Mouse (Mus musculus) bone marrow, adult 2 months (tissue): ENCODE results near the gene Lingo4. TPM values are rescaled to one million over a fixed set of nuclear protein-coding genes. Genes with fewer than 3 reads are reported as not detected.

Source experiments
- H3K27ac ChIP-seq: fragments of 200-500 bp; 2 replicates; pipeline ENCODE4 v1.5.1; 2012; ENCODE audit warnings: low read depth, mild to moderate bottlenecking, control low read depth, inconsistent platforms, low read length; ENCODE audit not compliant: control insufficient read depth, poor library complexity, insufficient read depth
- H3K4me1 ChIP-seq: fragments of 200-500 bp; 2 replicates; pipeline ENCODE4 v1.6.1; 2011; ENCODE audit warnings: low read length; ENCODE audit not compliant: control insufficient read depth, insufficient read depth
- H3K4me3 ChIP-seq: fragments of 200-500 bp; replicated peaks from 2 replicates; pipeline ENCODE3; 2011; ENCODE audit warnings: mild to moderate bottlenecking, low read depth, low read length, control low read depth; ENCODE audit not compliant: control insufficient read depth
- CTCF ChIP-seq: fragments of 200-500 bp; IDR thresholded peaks from 2 replicates; pipeline ENCODE4 v1.5.1; 2011; ENCODE audit warnings: low read length, control low read depth; ENCODE audit not compliant: control insufficient read depth, insufficient read depth
- POLR2A ChIP-seq: fragments of 200-500 bp; IDR thresholded peaks from 2 replicates; pipeline ENCODE4 v1.6.1; 2011; ENCODE audit warnings: low read depth, mild to moderate bottlenecking, control low read depth, low read length, borderline replicate concordance; ENCODE audit not compliant: control insufficient read depth
- WGBS: fragments of 180-500 bp; shearing (Covaris S2); methylation state at CpG from one replicate; pipeline ENCODE4 v1.1.7; 2018; 5-methylcytosine and 5-hydroxymethylcytosine counted together
- polyA plus RNA-seq: library from polyadenylated mRNA; stranded (reverse); fragments of >200 nt; gene quantifications from 2 replicates; pipeline ENCODE4 v1.2.4, GENCODE M21; 2011; ENCODE audit warnings: low replicate concordance; ENCODE audit not compliant: missing spikeins, insufficient read depth, insufficient read length

Lingo4 gene
- polyA plus RNA-seq, 1 experiment: 1.2 TPM

DNA sequence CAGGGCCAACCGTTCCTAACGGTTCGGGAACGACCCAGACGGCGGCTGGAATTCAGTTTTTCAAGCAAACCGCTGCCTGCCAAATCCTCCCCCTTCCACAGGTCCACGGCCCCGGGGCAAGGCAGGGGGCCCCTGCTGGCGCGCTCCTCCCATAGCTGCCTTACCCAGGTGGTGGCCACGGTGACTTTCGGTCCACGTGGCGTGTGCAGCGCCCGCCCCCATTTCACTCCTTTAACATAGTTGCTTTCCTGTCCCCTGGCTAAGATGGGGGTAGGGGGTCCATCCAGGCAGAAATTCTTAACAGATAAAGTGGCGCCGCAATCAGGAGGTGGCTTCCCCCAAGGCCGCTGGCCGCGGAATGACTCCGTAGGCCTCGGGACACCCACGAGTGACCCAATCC, 14.2 kb downstream of the Lingo4 start:
- WGBS: 6% methylated on average over 25 of the region's 25 CpGs
- TF ChIP-seq CTCF (no peak), POLR2A (no peak)
- Histone ChIP-seq H3K4me1 (no peaks in the 10 kb centered on the region), H3K27ac (peak overlapping the region; percentile 14; the same call in 1 of the 2 replicates), H3K4me3 (peak overlapping the region; percentile 50)

DNA sequence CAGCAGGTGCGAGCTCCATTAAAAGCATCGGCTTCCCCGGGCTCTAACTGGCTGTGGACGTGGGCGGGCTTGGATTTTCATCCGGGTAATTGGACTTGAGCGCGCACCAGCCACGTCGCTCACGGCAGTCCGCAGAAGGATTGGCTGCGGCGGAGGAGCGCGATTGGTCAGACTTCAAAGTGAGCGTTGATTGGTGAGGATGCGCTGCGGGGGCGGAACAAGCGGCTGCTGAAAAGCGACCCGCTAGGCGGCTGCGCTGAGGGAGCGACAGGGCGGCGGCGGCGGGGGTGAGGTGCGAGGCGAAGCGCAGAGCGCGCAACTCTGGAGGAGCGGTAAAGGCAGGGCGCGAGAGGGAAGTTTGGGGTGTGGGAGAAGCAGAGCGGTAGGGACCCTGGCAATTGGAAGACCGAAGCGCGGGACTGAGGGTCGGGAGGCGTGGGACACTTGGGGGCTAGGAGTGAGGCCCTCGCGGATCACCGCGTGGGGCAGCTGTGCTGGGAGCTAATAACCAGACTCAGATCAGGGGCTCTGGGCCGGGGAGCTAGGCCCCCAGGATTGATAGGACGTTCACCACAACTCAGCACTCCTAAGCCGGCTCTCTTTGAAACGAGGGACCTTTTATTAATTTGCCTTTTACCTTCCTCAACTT, 14.8 kb downstream of the Lingo4 start, which contains the start of gene Tdrkh:
Gene Tdrkh, plus strand, starts transcription at position 243 of the 649 bp plus-strand sequence.
- WGBS: 6% methylated on average over 52 of the region's 52 CpGs
- Histone ChIP-seq H3K4me3 (peak within 1 kb of the TSS; percentile 50), H3K27ac (peak within 1 kb of the TSS; percentile 14; the same call in 1 of the 2 replicates), H3K4me1 (no peaks in the 10 kb centered on the region)
- TF ChIP-seq POLR2A (peak; percentile 38; the same call in 1 of the 2 replicates), CTCF (no peak)

DNA sequence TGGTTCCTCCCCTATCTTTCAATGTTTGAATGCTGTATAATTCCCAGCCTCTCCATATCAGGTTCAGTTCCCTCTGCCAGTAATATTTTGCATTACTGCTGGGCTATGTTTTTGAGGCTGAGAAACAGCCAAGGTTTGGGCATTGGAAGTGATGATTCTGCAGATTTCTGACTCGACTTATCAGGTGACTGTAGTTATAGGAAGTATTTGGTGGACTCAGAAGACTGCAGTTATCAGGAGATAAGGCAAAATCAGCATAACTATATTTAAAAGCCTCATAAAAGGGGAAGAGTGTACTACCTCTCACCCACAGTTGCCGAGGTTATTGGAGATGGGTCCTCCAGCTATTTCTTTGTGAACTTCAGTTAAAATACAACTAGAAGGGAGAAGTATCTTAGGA, 32.7 kb downstream of the Lingo4 start:
- Histone ChIP-seq H3K27ac (no peak overlapping the region), H3K4me3 (no peak overlapping the region), H3K4me1 (no peaks in the 10 kb centered on the region)
- WGBS: 11% methylated on average over 2 of the region's 2 CpGs
- TF ChIP-seq CTCF (no peak), POLR2A (no peak)

DNA sequence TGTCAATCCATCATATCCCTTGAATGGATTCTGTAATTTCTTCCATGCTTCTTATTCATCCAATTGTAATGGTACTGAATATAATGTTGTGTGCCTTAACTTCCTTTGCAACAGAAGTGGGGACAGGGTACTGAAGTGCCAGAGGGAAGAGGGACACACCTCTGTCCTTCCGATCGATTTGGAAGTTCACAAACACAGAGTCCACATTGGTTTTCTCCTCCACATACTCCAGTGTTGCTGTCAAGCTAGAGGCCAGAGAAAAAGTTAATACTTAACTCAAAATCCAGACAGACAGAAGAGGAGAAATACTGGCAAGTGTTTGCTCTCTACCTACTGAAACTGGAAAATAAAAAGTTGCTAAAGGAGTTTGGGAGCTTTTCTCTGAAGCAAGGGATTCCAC, 36.0 kb downstream of the Lingo4 start:
- no peak overlapping the region for H3K4me3 ChIP-seq
- TF ChIP-seq CTCF: no peak
- no peak for TF ChIP-seq POLR2A
- WGBS: 75% methylated on average over 2 of the region's 2 CpGs
- H3K4me1 ChIP-seq: no peaks in the 10 kb centered on the region
- H3K27ac ChIP-seq: no peak overlapping the region

DNA sequence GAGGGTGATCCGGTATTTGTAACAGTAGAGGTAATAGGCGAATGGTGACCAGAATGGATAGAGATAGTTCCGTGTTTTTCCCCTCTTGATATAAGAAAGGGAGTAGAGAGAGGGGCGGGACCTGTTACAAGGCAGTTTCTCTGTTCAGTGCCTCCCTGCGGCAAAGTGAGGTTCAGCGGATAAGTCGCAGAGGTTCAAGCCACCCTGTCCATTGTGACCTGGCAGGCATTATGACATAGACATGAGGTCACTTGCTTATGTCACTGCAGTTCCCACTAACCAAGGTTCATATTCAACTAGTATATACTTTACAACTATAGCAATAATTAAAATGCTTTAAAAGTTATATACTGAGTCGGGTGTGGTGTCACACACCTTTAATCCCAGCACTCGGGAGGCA, 38.1 kb downstream of the Lingo4 start:
- Histone ChIP-seq H3K4me1 (no peaks in the 10 kb centered on the region), H3K4me3 (no peak overlapping the region), H3K27ac (no peak overlapping the region)
- TF ChIP-seq POLR2A: no peak
- no peak for TF ChIP-seq CTCF
- 87% methylated on average over 9 of the region's 9 CpGs for WGBS

DNA sequence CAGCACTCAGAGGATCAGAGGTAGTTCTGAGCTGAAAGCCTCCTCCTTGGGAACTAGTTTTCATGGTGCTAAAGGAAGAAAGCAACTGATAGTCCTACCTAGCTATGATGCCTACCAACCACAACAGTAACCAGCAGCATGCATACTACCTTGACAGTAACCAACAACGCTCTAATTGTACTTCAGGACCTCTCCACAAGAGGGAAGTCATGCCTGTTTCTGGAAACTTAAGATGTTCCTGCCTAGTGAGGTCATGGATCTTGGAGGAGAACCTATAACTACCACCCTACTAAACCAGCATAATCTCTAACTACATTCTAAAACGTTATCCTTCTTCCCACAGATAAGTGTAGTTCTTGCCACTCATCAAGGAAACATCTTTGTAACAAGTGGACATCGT, 42.9 kb downstream of the Lingo4 start:
- 37% methylated on average over 3 of the region's 3 CpGs for WGBS
- no peak overlapping the region for H3K27ac ChIP-seq
- H3K4me3 ChIP-seq: no peak overlapping the region
- H3K4me1 ChIP-seq: no peaks in the 10 kb centered on the region; the same call in 1 of the 2 replicates
- no peak for TF ChIP-seq POLR2A
- no peak for TF ChIP-seq CTCF

DNA sequence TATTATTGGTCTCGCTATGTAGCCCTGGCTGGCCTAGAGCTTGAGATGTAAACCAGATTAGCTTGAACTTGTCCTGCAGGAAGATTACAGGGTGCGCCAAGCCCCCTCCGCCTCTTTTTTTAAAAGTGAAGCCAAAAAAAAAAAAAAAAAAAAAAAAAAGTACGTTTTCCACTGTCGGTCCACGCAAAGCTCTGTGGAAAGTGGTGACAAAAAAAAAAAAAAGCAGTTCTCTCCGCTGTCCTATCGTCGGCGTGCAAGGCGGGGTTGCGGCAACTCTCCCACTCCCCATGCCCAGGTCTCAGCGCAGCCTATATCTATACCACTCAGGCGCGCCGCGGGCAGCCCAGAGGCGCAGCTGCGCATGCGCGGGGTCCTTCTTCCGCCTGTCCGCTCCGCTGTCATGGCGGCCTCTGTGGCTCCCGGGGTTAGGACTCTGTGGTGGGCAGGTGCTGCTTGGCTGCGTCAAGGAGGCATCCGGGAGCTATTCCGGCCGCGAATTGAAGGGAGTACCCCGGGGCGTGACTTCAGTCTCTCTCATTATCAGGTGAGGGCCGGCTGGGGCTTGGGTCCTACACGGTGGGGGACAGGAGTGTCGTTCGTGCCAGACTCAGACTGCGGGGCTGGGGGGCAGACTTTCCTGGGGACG, 44.8 kb downstream of the Lingo4 start, which contains the start of gene Mrpl9:
Gene Mrpl9, plus strand, starts transcription at position 368 of the 646 bp plus-strand sequence.
- under 1% methylated on average over 39 of the region's 39 CpGs for WGBS
- H3K4me3 ChIP-seq: peak within 1 kb of the TSS; percentile 97
- H3K27ac ChIP-seq: peak within 1 kb of the TSS; percentile 69; the same call in 1 of the 2 replicates
- no peak for TF ChIP-seq CTCF
- peak; percentile 89; the same call in 1 of the 2 replicates for TF ChIP-seq POLR2A
- H3K4me1 ChIP-seq: no peaks in the 10 kb centered on the region; the same call in 1 of the 2 replicates

DNA sequence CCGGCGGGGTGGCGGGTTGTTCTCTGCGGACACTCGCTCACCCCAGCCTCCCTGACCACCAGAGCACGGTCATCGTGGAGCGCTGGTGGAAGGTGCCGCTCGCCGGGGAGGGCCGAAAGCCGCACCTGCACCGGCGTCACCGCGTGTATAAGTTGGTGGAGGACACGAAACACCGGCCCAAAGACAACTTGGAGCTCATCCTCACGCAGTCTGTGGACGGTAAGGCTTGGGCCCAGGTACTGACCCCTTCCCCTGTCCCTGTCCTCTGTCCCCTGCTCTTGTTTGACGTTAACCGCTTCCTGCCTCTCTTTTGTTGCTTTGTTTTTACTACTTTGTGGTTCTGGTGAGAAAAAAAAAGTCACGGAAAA, 45.3 kb downstream of the Lingo4 start, which contains the start of gene Oaz3:
Gene Oaz3, minus strand, starts transcription at position 319 of the 368 bp plus-strand sequence.
- peak within 1 kb of the TSS; percentile 69; the same call in 1 of the 2 replicates for H3K27ac ChIP-seq
- peak within 1 kb of the TSS; percentile 97 for H3K4me3 ChIP-seq
- WGBS: under 1% methylated on average over 24 of the region's 24 CpGs
- no peaks in the 10 kb centered on the region; the same call in 1 of the 2 replicates for H3K4me1 ChIP-seq
- TF ChIP-seq POLR2A: no peak

DNA sequence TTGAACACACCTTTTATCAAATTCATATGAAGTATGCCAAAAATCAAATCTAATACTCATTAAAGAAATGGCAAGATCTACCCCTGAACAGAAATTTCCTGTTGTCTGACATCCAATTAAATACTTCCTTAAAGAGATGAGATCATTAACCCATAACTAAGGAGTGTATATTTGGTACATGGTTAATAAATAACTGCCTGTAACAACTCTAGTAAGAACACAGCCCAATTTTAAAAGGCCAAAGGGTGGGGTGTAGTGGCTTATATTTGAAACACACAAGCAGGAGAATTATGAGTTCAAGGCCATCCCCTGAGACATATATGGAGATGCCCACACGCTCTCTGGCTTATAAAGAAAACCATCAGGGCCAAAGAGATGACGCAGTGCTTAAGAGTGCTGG, 51.1 kb downstream of the Lingo4 start:
- 84% methylated on average over 2 of the region's 2 CpGs for WGBS
- H3K27ac ChIP-seq: no peak overlapping the region
- H3K4me3 ChIP-seq: no peak overlapping the region
- H3K4me1 ChIP-seq: no peaks in the 10 kb centered on the region; the same call in 1 of the 2 replicates
- TF ChIP-seq POLR2A (no peak), CTCF (no peak)

Other genes starting within 250 kb of the Lingo4 start
- gene Gm10696, start 220.3 kb upstream of the Lingo4 start, polyA plus RNA-seq: not detected in 2 replicates
- gene Gm5286, start 201.8 kb upstream of the Lingo4 start, polyA plus RNA-seq: not detected in 2 replicates
- gene Gm4778, start 134.5 kb upstream of the Lingo4 start, polyA plus RNA-seq: not detected in 2 replicates
- gene Them4, start 88.4 kb upstream of the Lingo4 start, polyA plus RNA-seq: 0.74 and 2.3 TPM in 2 replicates
- not detected in 2 replicates for gene Them5, start 56.4 kb upstream of the Lingo4 start, polyA plus RNA-seq
- not detected in 2 replicates for gene C2cd4d, start 36.1 kb upstream of the Lingo4 start, polyA plus RNA-seq
- 0.54 and 0.57 TPM in 2 replicates for gene Rorc, start 25.7 kb upstream of the Lingo4 start, polyA plus RNA-seq
- 3.4 TPM in 2 replicates for gene Tdrkh, start 14.8 kb downstream of the Lingo4 start, polyA plus RNA-seq
- gene Mrpl9, start 44.8 kb downstream of the Lingo4 start, polyA plus RNA-seq: 22.2 and 30.4 TPM in 2 replicates
- 1.2 and 1.7 TPM in 2 replicates for gene Oaz3, start 45.4 kb downstream of the Lingo4 start, polyA plus RNA-seq
- gene Celf3, start 79.8 kb downstream of the Lingo4 start, polyA plus RNA-seq: 0.61 TPM in 1 of 2 replicates, not detected in the other
- 3.5 and 13.6 TPM in 2 replicates for gene Riiad1, start 81.8 kb downstream of the Lingo4 start, polyA plus RNA-seq
- 13.9 and 14.1 TPM in 2 replicates for gene Snx27, start 184.2 kb downstream of the Lingo4 start, polyA plus RNA-seq
- not detected in 2 replicates for gene Gm10972, start 244.6 kb downstream of the Lingo4 start, polyA plus RNA-seq